Mouse (Mus musculus): ENCODE measurements around the gene Cyp2d22. TPM values are rescaled to one million over a fixed set of nuclear protein-coding genes. Genes with fewer than 3 reads are reported as not detected.

Gene Cyp2d22
- polyA plus RNA-seq (2015; fragmentation: Nextera tagmentation; extraction: Ambion mirVana): 12.9 and 18.6 TPM in 2 replicates

- Histone ChIP-seq H3K9me3 (replicated peaks) (no peaks in the 10 kb centered on the region; the same call in 1 of the 2 replicates), H3K27me3 (no peaks in the 10 kb centered on the region), H3K4me2 (peak within 1 kb of the TSS; percentile 86), H3K36me3 (no peaks in the 10 kb centered on the region), H3K4me3 (replicated peaks) (peak within 1 kb of the TSS; percentile 55), H3K9ac (peak within 1 kb of the TSS; percentile 45; the same call in 1 of the 2 replicates), H3K27ac (peak within 1 kb of the TSS; percentile 93), H3K4me1 (peaks cover 40% of the 10 kb centered on the region)
- peak; percentile 90 for ATAC-seq (replicated peaks; ENCODE audit: low FRiP score)
- WGBS: 1% methylated on average over 19 of the region's 24 CpGs
Measured at GRCm38 (mm10) chr15:82379871-82380713, at the start of gene Cyp2d22. Gene Cyp2d22, minus strand, starts transcription at chr15:82380260.

GRCm38 (mm10) chr15:82423471-82423870 lies 43.4 kb upstream of the Cyp2d22 start:
- Histone ChIP-seq H3K36me3 (no peaks in the 10 kb centered on the region), H3K27me3 (no peaks in the 10 kb centered on the region), H3K27ac (no peak overlapping the region), H3K4me1 (no peaks in the 10 kb centered on the region), H3K4me3 (replicated peaks) (no peak overlapping the region), H3K9ac (no peak overlapping the region), H3K9me3 (replicated peaks) (no peaks in the 10 kb centered on the region), H3K4me2 (no peak overlapping the region)
- ATAC-seq (replicated peaks; ENCODE audit: low FRiP score): no peak
- 75% methylated on average over 3 of the region's 3 CpGs for WGBS

- Histone ChIP-seq H3K27me3 (no peaks in the 10 kb centered on the region), H3K27ac (no peak overlapping the region), H3K4me2 (no peak overlapping the region), H3K4me3 (replicated peaks) (no peak overlapping the region), H3K4me1 (no peaks in the 10 kb centered on the region), H3K36me3 (no peaks in the 10 kb centered on the region), H3K9ac (no peak overlapping the region), H3K9me3 (replicated peaks) (no peaks in the 10 kb centered on the region)
- WGBS: 84% methylated on average over 4 of the region's 4 CpGs
- no peak for ATAC-seq (replicated peaks; ENCODE audit: low FRiP score)
Measured at GRCm38 (mm10) chr15:82422935-82423334, 42.9 kb upstream of the Cyp2d22 start.

- no peaks in the 10 kb centered on the region for H3K36me3 ChIP-seq
- H3K9ac ChIP-seq: no peak overlapping the region
- no peaks in the 10 kb centered on the region for H3K27me3 ChIP-seq
- H3K4me1 ChIP-seq: peaks cover 12% of the 10 kb centered on the region
- H3K4me2 ChIP-seq: no peak overlapping the region
- H3K27ac ChIP-seq: no peak overlapping the region
- no peaks in the 10 kb centered on the region for H3K9me3 ChIP-seq (replicated peaks)
- H3K4me3 ChIP-seq (replicated peaks): no peak overlapping the region
- 71% methylated on average over 1 of the region's 1 CpGs for WGBS
- ATAC-seq (replicated peaks; ENCODE audit: low FRiP score): no peak
Measured at GRCm38 (mm10) chr15:82418616-82419015, 38.6 kb upstream of the Cyp2d22 start.

- WGBS: 31% methylated on average over 16 of the region's 16 CpGs
- Histone ChIP-seq H3K9me3 (replicated peaks) (no peaks in the 10 kb centered on the region), H3K27me3 (no peaks in the 10 kb centered on the region), H3K4me1 (peaks cover 12% of the 10 kb centered on the region), H3K4me3 (replicated peaks) (0 out of 2 replicates have a peak overlapping the region, but pooled peaks have one; percentile 15), H3K4me2 (peak overlapping the region; percentile 50), H3K36me3 (no peaks in the 10 kb centered on the region), H3K9ac (peak overlapping the region; percentile 1; the same call in 1 of the 2 replicates), H3K27ac (peak overlapping the region; percentile 58; the same call in 1 of the 2 replicates)
- ATAC-seq (replicated peaks; ENCODE audit: low FRiP score): peak; percentile 89
Measured at GRCm38 (mm10) chr15:82416797-82417789, 37.0 kb upstream of the Cyp2d22 start.

GRCm38 (mm10) chr15:82407536-82407935 lies 27.5 kb upstream of the Cyp2d22 start:
- 83% methylated on average over 4 of the region's 4 CpGs for WGBS
- no peak overlapping the region for H3K27ac ChIP-seq
- H3K9ac ChIP-seq: no peak overlapping the region
- no peaks in the 10 kb centered on the region for H3K36me3 ChIP-seq
- H3K4me3 ChIP-seq (replicated peaks): no peak overlapping the region
- no peaks in the 10 kb centered on the region for H3K27me3 ChIP-seq
- no peaks in the 10 kb centered on the region for H3K9me3 ChIP-seq (replicated peaks)
- no peak overlapping the region for H3K4me2 ChIP-seq
- ATAC-seq (replicated peaks; ENCODE audit: low FRiP score): no peak
- H3K4me1 ChIP-seq: no peaks in the 10 kb centered on the region

- no peaks in the 10 kb centered on the region for H3K36me3 ChIP-seq
- no peak for ATAC-seq (replicated peaks; ENCODE audit: low FRiP score)
- 93% methylated on average over 6 of the region's 6 CpGs for WGBS
- no peak within 1 kb of the TSS for H3K4me2 ChIP-seq
- H3K27ac ChIP-seq: no peak within 1 kb of the TSS
- no peak within 1 kb of the TSS for H3K9ac ChIP-seq
- no peak within 1 kb of the TSS for H3K4me3 ChIP-seq (replicated peaks)
- no peaks in the 10 kb centered on the region for H3K27me3 ChIP-seq
- no peaks in the 10 kb centered on the region for H3K4me1 ChIP-seq
- no peaks in the 10 kb centered on the region for H3K9me3 ChIP-seq (replicated peaks)
Measured at GRCm38 (mm10) chr15:82406981-82407380, 26.9 kb upstream of the Cyp2d22 start, which contains the start of gene Cyp2d10. Gene Cyp2d10, minus strand, starts transcription at chr15:82407195.

GRCm38 (mm10) chr15:82404163-82404562 lies 24.1 kb upstream of the Cyp2d22 start:
- H3K4me1 ChIP-seq: no peaks in the 10 kb centered on the region
- no peak for ATAC-seq (replicated peaks; ENCODE audit: low FRiP score)
- H3K4me2 ChIP-seq: no peak overlapping the region
- no peaks in the 10 kb centered on the region for H3K9me3 ChIP-seq (replicated peaks)
- no peak overlapping the region for H3K4me3 ChIP-seq (replicated peaks)
- H3K27ac ChIP-seq: no peak overlapping the region
- H3K9ac ChIP-seq: no peak overlapping the region
- no peaks in the 10 kb centered on the region for H3K36me3 ChIP-seq
- H3K27me3 ChIP-seq: no peaks in the 10 kb centered on the region
- 94% methylated on average over 3 of the region's 3 CpGs for WGBS

GRCm38 (mm10) chr15:82403606-82404005 lies 23.5 kb upstream of the Cyp2d22 start:
- H3K27ac ChIP-seq: no peak overlapping the region
- H3K27me3 ChIP-seq: no peaks in the 10 kb centered on the region
- no peaks in the 10 kb centered on the region for H3K9me3 ChIP-seq (replicated peaks)
- H3K36me3 ChIP-seq: no peaks in the 10 kb centered on the region
- no peaks in the 10 kb centered on the region for H3K4me1 ChIP-seq
- H3K4me2 ChIP-seq: no peak overlapping the region
- H3K9ac ChIP-seq: no peak overlapping the region
- ATAC-seq (replicated peaks; ENCODE audit: low FRiP score): no peak
- 92% methylated on average over 9 of the region's 9 CpGs for WGBS
- no peak overlapping the region for H3K4me3 ChIP-seq (replicated peaks)

- Histone ChIP-seq H3K4me2 (no peak overlapping the region), H3K9me3 (replicated peaks) (no peaks in the 10 kb centered on the region), H3K4me1 (no peaks in the 10 kb centered on the region), H3K27me3 (no peaks in the 10 kb centered on the region), H3K27ac (no peak overlapping the region), H3K9ac (no peak overlapping the region), H3K4me3 (replicated peaks) (no peak overlapping the region), H3K36me3 (no peaks in the 10 kb centered on the region)
- 80% methylated on average over 6 of the region's 6 CpGs for WGBS
- ATAC-seq (replicated peaks; ENCODE audit: low FRiP score): no peak
Measured at GRCm38 (mm10) chr15:82402741-82403140, 22.7 kb upstream of the Cyp2d22 start.

GRCm38 (mm10) chr15:82402106-82402505 lies 22.0 kb upstream of the Cyp2d22 start:
- no peak overlapping the region for H3K27ac ChIP-seq
- no peaks in the 10 kb centered on the region for H3K36me3 ChIP-seq
- H3K9ac ChIP-seq: no peak overlapping the region
- H3K4me3 ChIP-seq (replicated peaks): no peak overlapping the region
- H3K9me3 ChIP-seq (replicated peaks): no peaks in the 10 kb centered on the region
- H3K27me3 ChIP-seq: no peaks in the 10 kb centered on the region
- no peaks in the 10 kb centered on the region for H3K4me1 ChIP-seq
- ATAC-seq (replicated peaks; ENCODE audit: low FRiP score): no peak
- no peak overlapping the region for H3K4me2 ChIP-seq

- no peak for ATAC-seq (replicated peaks; ENCODE audit: low FRiP score)
- Histone ChIP-seq H3K4me1 (no peaks in the 10 kb centered on the region), H3K9me3 (replicated peaks) (no peaks in the 10 kb centered on the region), H3K4me3 (replicated peaks) (no peak overlapping the region), H3K4me2 (no peak overlapping the region), H3K36me3 (no peaks in the 10 kb centered on the region), H3K27ac (no peak overlapping the region), H3K9ac (no peak overlapping the region), H3K27me3 (no peaks in the 10 kb centered on the region)
- WGBS: 63% methylated on average over 2 of the region's 2 CpGs
Measured at GRCm38 (mm10) chr15:82401516-82401915, 21.5 kb upstream of the Cyp2d22 start.
